Mouse (Mus musculus) lung, postnatal 4 days (tissue): ENCODE measurements at regions not wholly inside any gene's neighbourhood (a gene's known extent, or its start where the extent isn't known, plus 50 kb on each side); places are given as distances from the start of the nearest gene placed in this dataset.
"Not testable (repeated sequence)": the region's sequence is repeated elsewhere in the genome, so short reads cannot be mapped to it uniquely, and the experiment has no call there.

Source experiments
- DNase-seq, 2 experiments: peaks; one replicate each; pipeline ENCODE4 v3.0.0; 2021

GRCm38 (mm10) chr14:14478159-14478558 is 77.1 kb downstream of the Olfr721-ps1 start:
- DNase-seq: not testable (repeated sequence)

- peak in 1 of 2 experiments; percentile 7 for DNase-seq
Observed at GRCm38 (mm10) chr14:14481840-14482239, 80.7 kb downstream of the Olfr721-ps1 start.

DNA sequence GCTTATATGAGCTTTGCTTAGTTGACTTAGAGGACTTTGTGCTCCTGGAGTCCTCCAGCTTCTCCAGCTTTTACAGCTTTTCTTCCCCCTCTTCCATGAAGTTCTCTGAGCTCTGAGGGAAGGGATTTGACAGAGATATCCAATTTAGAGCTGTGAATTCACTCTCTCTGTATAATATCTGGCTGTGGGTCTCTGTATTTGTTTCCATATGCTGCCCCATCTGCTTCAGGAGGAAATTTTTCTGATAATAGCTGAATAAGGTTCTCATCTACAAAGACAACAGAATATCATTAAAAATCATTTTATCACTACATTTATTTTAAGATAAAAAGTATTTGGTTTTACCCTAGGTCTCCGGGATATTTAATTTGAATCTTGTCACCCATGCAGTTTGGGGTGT is 85.3 kb downstream of the Olfr721-ps1 start:
- no peak for DNase-seq

DNA sequence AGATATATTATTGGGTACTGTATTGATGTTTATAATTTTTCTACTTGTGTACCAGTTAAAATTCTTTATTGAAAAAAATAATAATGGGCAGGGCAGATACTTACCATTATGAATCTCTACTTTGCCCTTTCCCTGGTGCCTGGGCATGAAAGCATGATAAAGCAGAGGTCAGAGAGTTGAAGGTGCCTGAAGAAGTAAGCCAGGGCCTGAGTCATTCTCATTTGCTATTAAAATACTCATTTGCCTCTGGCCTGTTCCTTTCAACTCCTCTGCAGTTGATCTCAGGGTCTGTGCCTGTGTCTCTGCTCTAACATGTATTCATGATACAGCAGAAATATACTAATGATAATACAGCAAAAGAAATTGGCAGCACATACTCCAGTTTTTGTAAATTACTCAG is 89.4 kb downstream of the Olfr721-ps1 start:
- no peak for DNase-seq

GRCm38 (mm10) chr14:14492041-14492440 is 90.9 kb downstream of the Olfr721-ps1 start:
- DNase-seq: no peak

GRCm38 (mm10) chr14:14511927-14512326 is 110.8 kb downstream of the Olfr721-ps1 start:
- no peak for DNase-seq

- DNase-seq: no peak
Observed at GRCm38 (mm10) chr14:14513056-14513455, 112.0 kb downstream of the Olfr721-ps1 start.

DNA sequence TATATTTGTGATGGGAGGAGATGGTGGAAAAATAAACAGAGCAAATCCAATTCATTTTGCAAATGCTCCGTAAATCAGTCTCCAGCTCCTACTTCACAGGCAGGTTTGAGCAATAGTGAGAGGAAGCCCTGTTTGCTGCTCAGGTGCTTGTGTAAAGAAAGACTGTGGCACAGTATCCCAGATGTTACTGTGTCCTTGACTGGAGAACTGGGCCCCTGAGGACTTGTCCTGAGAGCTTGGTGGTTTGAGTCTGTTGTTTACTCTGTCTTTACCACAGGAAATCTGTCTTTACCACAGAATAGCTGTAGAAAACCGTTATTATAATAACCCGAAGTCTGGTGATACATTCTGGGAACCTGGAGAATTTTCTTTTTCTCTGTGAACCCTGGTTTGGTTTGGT is 112.4 kb downstream of the Olfr721-ps1 start:
- DNase-seq: no peak

DNA sequence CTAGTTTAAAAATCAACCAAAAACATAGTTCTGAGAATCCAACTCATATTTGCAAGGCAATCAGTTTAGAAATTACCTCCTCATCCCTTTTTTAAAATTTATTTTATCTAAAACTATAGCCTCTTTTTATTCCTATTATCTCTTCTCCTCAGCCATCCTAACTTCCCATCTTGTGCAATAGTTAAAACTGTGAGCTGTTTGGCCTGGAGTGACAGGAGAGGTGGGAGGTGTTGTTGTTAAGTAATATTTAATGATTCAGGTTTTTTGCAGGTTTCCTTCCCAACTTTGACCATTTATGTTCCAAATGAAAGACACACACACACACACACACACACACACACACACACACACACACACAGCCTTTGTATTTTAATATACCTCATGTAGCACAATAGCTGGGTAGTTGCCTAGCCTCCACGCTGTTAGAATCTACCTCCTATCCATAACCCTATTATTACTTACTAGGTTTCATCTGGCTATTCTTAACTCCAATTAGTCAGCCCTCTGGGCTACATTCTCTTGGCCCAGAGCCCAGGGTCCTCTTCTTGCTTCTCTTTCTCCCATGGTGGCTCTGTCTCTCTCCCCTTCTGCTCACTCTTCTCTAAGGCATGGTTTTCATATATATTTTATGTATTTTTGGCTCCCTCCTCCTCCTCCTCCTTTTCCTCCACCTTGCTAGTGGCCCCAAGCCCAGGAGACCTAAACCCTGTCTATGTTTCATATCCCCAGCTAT is 113.5 kb downstream of the Olfr721-ps1 start:
- DNase-seq: no peak

DNA sequence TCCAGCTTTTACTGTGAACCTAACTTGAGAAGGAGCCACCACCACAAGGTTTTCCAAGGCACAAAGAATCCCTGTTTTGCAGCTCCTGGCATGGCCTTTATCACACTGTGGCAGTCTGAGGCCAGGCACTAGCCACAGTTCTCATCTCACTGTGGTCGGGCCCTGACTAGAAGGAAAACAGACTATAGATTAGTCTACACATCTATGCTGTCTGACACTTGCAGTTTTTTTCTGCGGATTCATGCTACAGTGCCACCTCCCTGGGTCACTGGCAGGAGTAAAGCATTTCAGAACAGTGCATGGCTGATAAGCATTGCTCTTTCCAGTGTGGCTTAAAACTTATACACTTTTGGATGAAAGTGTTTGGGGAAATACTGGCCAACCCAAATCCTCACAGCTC is 114.3 kb downstream of the Olfr721-ps1 start:
- no peak for DNase-seq

GRCm38 (mm10) chr14:14515918-14516317 is 114.8 kb downstream of the Olfr721-ps1 start:
- DNase-seq: no peak

- DNase-seq: no peak
Observed at GRCm38 (mm10) chr14:14518027-14518426, 116.9 kb downstream of the Olfr721-ps1 start.

DNA sequence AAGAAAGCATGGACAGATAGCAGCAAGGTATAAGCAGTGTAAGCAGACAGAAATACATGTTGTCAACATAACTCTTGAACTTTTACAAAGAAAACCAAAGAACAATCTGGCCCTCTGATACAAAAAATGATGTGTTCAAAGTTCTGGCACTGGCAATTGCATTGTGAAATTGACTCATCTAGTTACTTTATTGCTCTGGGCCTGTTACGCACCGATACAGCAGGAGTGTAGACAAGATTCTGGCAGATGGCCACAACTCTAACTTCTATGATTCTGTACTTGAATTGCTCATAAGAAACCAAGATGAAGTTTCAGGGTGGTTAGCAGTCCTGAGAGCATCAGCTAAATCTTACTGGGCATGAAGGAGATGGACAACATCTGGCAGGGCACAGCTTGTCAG is 117.7 kb downstream of the Olfr721-ps1 start:
- no peak for DNase-seq

GRCm38 (mm10) chr14:14520195-14520594 is 119.1 kb downstream of the Olfr721-ps1 start:
- no peak for DNase-seq

- not testable (repeated sequence) for DNase-seq
Observed at GRCm38 (mm10) chr14:14521331-14521730, 120.2 kb downstream of the Olfr721-ps1 start.

DNA sequence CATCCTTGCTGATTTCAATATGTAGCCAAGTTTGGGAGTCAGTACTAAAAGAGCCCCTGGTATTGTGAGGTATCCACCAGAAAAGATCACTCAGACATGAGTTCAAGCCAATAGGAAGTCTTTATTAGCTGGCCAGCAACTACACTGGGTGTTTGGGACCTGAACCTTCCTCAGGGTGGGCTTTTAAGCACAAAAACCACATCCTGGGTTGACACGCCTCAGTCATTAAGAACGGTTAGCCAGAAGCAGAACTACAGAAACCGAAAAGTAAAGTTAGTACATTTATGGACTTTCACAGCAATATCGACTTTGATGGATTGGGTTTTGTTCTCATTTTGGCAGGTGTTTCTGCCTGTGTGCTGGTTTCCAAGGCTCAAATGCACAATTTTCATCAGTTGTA is 124.1 kb downstream of the Olfr721-ps1 start:
- DNase-seq: no peak

- DNase-seq: no peak
Observed at GRCm38 (mm10) chr14:14528437-14528836, 127.3 kb downstream of the Olfr721-ps1 start.

DNA sequence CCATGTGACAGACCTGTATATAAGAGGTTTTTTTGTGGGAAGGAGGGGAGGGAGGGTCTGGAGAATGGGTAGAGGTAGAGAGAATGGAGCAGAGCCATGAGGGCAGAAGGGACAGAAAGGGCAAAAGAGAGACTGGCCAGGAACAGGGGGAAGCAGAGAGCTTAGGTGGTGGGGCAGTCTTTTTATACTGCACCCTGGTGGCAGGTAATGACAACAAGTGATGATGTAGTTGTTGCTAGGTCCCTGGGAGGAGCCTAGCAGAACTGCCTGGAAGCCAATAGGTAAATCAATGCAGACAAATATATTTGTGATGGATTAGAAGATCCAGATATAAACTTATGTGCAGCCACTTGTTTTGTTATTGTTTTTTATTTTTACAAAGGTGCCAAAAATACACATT is 140.1 kb downstream of the Olfr721-ps1 start:
- no peak for DNase-seq

DNA sequence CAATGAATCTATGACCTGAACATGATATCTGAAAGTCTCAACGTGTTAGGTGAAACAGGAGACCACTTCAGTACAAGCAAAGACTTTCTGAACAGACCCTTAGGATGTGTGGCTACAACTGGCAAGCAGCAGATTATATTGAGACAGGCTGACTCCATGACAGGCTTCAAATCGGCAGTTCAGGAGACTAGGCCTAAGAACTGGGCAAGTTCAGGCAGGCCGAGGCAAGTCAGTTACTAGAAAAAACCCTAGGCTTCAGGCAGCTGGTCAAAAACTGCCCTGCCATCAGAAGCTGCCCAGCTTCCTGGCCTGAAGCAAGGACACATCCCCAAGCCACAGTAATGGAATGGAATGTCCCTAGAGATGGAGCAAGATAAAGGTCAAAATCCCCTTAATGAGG is 140.6 kb downstream of the Olfr721-ps1 start:
- DNase-seq: no peak

DNA sequence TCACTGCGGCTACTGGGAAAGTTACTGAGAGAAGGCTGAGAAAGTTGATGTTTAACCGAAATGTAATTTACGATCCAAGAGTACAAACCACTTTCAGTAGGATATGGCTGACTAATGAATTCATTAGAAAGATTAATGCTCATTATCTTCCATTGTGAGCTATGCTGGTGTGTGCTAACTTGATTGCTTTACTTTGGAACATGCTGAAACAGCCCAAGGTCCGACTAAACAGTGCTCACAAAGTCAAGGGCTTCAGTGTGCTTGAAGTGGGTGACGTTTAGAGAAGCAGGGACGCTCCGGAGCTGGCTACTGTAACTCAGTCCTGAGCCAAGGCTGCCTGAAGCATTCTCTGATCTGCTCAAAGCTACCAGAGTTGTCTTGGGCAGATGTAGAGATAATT is 143.1 kb downstream of the Olfr721-ps1 start:
- no peak for DNase-seq

DNA sequence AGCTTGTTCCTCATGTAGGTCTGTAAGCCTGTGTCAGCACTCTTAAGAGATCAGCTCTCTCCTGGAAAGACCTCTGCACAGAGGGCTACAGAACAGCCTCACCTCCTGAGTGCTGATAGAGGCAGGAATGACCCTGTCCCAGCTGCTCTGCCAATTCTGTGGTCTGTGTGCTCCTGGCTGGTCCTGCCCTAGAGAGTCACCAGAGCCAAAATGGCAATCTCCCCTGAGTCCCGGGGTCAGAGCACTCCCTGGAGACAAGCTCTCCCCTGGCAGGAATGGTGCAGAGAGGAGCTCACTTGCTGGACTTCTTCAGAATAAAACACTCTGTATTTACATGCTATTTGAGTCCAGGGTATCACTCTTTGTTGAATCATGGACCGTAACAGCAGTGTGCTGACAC is 149.9 kb upstream of the Slc4a7 start:
- no peak for DNase-seq

GRCm38 (mm10) chr14:14574851-14575250 is 127.2 kb upstream of the Slc4a7 start:
- no peak for DNase-seq

GRCm38 (mm10) chr14:14591939-14592338 is 110.1 kb upstream of the Slc4a7 start:
- no peak for DNase-seq

GRCm38 (mm10) chr14:14594753-14595152 is 107.3 kb upstream of the Slc4a7 start:
- DNase-seq: no peak
